Mouse (Mus musculus) liver, postnatal 0 days (tissue): ENCODE results near the gene Fbxw2.

ENCODE experiments used
- CTCF ChIP-seq: sonication (generic); IDR thresholded peaks from 2 replicates; pipeline ENCODE4 v1.5.1; 2016; ENCODE audit warnings: antibody characterized with exemption, low read depth
- EP300 ChIP-seq: IDR thresholded peaks from 2 replicates; pipeline ENCODE4 v1.6.1; 2016; ENCODE audit warnings: antibody characterized with exemption, low read depth, mild to moderate bottlenecking

DNA sequence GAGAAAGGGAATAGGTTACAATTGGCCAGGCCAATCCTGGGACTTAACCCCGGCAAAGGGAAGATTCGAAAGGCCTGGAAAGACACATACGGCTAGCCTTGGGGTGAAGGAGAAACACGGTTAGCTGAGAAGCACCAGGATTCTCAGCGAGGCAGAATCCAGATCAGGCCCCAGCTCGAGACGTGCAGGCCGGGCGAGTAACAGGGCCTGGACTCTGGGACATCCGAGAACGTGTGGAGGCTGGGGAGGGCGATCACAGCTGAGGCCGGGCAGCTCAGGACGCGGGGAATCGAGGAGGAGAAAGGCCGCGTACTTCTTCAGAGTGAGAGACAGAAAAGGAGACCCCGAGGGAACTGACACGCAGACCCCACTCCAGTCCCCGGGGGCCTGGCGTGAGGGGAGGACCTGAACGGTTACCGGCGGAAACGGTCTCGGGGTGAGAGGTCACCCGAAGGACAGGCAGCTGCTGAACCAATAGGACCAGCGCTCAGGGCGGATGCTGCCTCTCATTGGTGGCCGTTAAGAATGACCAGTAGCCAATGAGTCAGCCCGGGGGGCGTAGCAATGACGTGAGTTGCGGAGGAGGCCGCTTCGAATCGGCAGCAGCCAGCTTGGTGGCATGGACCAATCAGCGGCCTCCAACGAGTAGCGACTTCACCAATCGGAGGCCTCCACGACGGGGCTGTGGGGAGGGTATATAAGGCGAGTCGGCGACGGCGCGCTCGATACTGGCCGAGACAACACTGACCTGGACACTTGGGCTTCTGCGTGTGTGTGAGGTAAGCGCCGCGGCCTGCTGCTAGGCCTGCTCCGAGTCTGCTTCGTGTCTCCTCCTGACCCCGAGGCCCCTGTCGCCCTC, 54.5 kb downstream of the Fbxw2 start, which contains the start of gene Hspa5:
- TF ChIP-seq EP300, result peak; percentile 73; the same call in 1 of the 2 replicates
- no peak for TF ChIP-seq CTCF
